Mouse (Mus musculus) kidney, postnatal 4 days (tissue): ENCODE results near the gene Arid5b.

Source experiments
- DNase-seq, 2 experiments: peaks; one replicate each; pipeline ENCODE4 v3.0.0; 2021; ENCODE audit warnings: mixed read lengths in 2 of 2

Gene Arid5b

GRCm38 (mm10) chr10:68278632-68279361, at the start of gene Arid5b:
Gene Arid5b (minus strand): TSS chr10:68278740.
- peak; percentile 71 to 77 for DNase-seq

DNA sequence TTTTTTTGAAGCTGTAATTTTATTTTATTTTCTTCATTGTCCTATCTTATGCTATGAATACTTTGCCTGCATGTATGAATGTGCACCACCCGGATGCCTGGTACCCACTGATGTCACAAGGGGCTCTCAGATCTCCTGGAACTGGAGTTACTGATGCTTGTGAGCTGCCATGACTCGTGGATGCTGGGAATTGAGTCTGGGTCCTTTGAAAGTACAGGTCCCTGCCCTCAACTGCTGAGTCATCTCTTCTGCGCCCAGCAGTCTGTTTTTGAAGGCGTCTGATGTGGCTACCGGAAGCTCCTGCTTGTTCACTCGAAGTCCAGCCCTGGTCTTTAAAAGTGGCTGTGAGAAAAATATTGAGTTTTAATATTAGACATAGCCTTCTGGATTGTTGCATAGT, 46.8 kb upstream of the Arid5b start:
- no peak for DNase-seq

DNA sequence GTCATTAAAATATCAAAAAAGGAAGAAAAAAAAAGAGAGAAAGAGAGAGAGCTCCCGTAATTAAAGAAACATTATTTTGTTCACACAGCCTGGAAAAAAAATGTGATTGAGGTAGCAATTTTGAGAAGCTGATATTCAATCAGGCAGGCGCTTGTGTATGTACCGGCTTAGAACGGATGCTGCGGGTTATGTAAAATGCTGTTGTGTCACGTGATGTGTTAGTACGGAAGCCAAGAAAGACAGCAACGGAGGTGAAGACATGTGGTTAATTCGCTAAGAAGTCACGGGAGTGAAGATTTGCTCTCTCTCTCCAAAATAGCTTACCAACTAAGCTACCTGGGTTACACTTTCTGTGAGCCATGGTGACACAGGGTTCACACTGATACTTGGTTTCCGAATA, 45.5 kb upstream of the Arid5b start:
- no peak for DNase-seq

GRCm38 (mm10) chr10:68323167-68323566, 44.6 kb upstream of the Arid5b start:
- DNase-seq: no peak

DNA sequence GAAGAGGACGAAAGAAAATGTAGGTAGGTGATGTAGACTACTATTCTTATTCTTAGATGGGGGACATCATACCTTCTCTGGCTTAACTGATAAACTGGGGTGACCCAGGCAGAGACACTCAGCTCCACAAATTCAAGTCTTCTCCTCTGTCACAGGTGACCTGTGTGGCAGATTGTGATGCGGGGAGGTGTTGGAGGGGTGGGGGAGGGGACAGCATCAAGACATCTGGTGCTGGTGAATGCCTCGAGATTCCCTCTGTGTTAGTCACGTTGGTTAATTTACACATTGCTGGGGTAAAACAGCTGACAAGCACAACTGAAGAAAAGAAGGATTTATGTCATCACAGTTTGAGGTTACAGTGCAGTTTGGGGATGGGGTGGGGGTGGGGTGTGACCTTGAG, 42.4 kb upstream of the Arid5b start:
- no peak for DNase-seq

DNA sequence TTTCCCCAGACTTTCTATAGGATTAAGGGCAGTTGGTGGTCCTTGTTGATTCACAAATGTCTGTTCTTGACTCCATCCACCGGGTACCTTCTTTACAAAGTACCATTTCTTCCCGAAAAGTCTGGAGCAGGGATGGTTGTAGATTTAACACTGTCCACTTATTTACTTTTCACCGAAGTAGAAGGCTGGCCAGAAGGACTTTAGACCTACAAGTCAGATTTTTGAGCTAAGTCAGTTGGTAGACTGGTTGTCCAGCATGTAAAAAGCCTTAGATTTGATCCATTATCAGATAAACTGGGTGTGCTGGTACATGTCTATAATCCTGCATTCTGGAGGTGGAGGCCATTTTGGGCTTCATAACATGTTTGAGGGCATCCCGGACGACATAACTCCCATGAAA, 42.0 kb upstream of the Arid5b start:
- no peak for DNase-seq

DNA sequence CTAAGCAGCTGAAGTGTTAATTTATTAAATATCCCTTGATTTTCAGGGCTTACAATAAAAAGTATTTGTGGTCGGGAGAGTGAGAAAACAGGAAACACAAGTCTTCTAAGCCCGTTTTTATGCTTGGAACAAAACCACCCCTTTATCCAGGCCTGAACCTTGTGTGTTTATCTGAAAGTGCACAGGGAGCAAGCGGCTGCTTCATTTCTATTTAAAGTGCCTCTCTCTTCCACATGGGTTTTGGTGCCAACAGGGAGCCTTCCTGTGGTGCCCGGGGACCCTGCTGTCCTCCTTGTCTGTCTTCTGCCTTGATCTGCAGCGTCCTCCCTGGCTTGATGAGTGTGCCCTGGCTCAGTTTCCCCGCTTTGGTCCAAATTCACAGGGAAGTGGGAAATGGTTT, 40.9 kb upstream of the Arid5b start:
- DNase-seq: peak in 1 of 2 experiments; percentile 14

- peak; percentile 12 to 37 for DNase-seq
These were observed 40.0 kb upstream of the Arid5b start for GRCm38 (mm10) chr10:68318438-68318979.

DNA sequence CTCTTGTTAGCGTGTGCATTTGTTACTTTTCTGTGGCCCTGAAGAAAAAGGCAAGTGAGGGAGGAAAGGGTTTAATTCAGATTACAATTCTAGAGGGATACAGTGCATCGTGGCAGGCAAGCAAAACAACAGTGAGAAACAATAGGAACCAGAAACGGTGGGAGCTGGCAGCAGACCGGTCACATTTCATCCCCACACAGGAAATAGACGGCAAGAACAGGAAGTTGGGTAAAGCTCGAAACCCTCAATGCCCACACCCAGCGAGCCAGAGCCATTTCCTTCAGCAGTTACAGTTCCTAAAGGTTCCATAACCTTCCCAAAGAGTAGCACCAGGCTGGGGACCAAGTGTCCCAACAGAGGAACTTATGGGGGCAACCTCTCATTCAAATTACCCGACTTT, 34.2 kb upstream of the Arid5b start:
- DNase-seq: no peak

DNA sequence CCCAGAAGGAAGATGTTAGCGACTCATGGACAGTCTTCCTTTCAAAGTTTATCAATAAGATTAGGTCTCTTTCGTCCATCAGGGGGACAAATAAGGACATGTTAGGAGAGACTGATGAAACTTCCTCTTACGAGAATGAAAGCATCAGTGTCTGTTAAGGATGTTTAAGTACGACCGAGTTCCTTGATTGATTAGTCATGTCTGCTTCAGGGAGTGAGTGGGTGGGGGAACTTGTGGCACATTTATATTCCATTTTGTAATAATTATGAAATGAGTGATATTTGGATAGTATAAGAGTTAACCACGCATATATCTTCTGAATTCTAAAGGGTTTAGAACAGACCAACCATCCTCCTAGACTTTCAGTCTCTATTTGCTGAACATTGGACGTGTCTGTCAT, 22.5 kb upstream of the Arid5b start:
- DNase-seq: no peak

DNA sequence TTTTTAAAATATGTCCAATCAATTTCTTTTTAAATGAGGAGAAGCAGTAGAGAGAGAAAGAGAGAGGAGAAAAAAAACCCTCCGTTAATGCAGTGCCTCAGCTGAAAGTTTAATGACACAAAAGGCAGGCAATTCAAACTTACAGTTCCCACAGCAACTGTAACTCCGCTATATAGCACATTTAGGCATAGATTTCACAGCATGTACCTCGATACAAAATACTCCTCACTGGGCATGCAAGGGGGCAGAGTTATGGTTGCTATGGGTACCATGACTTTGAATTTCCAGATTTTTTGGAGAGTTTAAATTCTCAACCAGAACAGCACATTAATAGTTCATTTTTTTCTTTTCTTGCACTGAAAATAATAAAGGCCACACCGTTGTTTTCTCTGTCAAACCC, 10.9 kb upstream of the Arid5b start:
- no peak for DNase-seq

DNA sequence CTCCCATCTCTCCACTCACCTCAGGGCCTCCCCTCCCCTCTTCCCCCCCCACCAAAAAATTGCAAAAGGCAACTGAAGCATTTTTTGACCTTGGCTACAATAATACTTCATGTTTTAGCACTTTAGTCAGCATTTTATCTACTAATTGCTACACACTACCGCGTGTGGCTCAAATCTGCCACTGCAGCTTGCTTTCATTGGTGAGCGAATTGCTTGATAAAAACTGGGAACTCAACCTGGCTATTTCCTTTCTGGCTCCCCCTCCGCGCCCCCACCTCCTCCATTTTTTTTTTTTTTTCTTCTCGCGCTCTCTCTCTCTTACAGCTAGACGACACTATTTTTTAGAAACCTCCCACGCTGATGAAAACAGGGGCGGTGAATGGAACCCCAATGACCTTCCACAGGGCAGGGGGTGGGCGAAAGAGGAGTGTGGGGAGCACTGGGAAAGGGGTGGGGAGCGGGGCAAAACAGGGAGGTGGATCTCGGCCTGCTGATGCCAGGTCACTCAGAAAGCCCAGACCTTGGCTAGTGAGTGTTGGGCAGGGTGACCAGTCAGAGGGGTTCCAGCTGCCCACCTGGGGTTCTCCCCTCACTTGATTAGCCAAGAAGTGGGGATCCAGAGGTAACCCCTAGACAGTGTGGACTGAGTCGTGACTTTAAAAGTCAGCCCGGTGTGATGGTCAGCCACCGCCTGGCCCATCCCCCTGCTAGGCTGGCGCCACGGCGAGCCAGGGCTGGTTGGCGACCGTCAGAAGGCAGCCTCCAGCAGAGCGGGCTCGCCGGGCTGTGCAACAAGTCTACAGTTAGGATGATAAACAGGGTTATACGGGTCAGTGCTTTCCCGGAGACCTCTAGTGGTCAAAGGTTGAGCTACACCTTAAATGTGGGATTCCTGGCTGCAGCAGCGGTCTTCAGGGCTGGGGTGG, 4.2 kb upstream of the Arid5b start:
- peak; percentile 80 to 90 for DNase-seq

- no peak for DNase-seq
These were observed 3.2 kb upstream of the Arid5b start for GRCm38 (mm10) chr10:68281775-68282106.

DNA sequence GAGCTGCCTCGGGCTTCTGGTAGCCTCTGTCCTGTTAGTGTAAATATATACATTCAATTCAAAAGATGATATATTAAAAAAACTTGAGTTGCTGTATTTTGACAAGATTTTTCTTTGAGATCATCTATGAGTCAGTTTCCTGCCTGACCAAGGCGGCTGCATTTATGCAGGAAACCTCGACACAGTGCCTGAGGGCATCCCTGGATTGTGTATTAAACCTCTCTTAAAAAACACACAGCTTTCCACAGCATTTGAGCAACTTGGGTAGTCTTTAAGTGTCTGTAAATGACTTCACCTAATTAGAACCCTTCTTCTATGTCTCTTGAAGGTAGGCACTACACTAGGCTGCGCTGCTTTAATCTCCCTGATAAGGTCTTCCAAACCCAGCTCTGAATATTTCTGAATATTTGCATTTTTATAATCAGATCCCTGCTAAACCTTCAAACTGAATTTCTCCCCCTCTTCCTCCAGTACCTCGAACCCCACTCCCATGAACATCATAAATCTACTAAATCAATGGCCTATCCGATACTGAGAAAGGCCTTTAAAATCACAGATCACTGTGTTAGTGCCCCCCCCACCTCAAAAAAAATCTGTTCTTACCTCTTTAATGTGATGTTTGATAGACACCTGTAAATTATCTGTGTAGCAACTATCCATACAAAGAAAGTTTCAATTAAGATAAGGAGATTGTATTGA, 2.7 kb upstream of the Arid5b start:
- DNase-seq: peak in 1 of 2 experiments; percentile 37

- DNase-seq: peak; percentile 71 to 83
These were observed 1.3 kb upstream of the Arid5b start for GRCm38 (mm10) chr10:68279516-68280501.

- peak; percentile 46 to 69 for DNase-seq
These were observed 829 bp downstream of the Arid5b start for GRCm38 (mm10) chr10:68277671-68278151.

DNA sequence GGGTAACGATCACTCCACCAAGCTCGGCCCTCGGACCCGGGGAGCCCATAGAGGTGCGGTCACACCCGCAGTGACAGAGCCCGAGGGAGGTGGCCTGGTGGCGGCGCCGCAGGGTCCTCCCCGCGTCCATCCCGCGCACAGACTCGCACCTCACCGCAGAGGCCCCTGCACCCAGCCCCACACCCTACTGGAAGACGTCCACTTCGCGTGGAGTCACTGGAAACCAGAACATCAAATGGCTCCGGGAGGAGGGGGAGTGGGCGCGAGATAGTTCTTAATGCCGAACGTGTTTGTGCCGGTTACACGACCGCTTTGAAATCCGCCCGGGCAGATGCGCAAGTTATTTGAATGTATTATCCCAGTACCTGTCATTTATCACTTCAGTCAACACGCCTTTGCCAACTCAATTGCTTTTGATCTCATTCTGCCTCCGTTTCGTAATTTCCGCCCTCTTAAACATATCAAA, 1.5 kb downstream of the Arid5b start:
- DNase-seq: peak; percentile 59 to 78

- peak; percentile 82 to 88 for DNase-seq
These were observed 2.1 kb downstream of the Arid5b start for GRCm38 (mm10) chr10:68276350-68276975.

- peak; percentile 55 to 67 for DNase-seq
These were observed 3.4 kb downstream of the Arid5b start for GRCm38 (mm10) chr10:68274900-68275760.

DNA sequence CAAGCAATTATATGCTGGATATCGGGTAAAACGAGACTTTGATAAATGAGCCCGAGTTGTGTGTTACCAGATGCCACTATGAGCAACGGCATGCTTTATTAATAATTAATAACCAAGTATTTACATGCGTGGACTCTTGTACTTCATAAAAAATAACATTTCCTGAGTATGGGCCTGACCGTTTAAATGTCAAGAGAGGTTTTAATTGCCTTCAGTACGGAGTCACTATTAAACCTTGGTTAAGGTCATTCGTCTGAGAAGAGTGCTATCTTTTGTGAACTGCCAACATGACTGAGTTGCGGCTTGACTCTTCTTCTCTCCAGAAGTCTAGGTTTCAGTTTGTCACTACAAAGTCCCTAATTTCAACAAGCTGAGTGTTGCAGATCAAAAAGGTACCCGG, 8.8 kb downstream of the Arid5b start:
- no peak for DNase-seq
